Mouse (Mus musculus): ENCODE results near the gene Fut1. TPM values are rescaled to one million over a fixed set of nuclear protein-coding genes. Genes with fewer than 3 reads are reported as not detected.
"Not testable (repeated sequence)": the region's sequence is repeated elsewhere in the genome, so short reads cannot be mapped to it uniquely, and the experiment has no call there.

Fut1 gene
- polyA plus RNA-seq, 1 experiment from 2014 or later = 0.61 TPM

DNA sequence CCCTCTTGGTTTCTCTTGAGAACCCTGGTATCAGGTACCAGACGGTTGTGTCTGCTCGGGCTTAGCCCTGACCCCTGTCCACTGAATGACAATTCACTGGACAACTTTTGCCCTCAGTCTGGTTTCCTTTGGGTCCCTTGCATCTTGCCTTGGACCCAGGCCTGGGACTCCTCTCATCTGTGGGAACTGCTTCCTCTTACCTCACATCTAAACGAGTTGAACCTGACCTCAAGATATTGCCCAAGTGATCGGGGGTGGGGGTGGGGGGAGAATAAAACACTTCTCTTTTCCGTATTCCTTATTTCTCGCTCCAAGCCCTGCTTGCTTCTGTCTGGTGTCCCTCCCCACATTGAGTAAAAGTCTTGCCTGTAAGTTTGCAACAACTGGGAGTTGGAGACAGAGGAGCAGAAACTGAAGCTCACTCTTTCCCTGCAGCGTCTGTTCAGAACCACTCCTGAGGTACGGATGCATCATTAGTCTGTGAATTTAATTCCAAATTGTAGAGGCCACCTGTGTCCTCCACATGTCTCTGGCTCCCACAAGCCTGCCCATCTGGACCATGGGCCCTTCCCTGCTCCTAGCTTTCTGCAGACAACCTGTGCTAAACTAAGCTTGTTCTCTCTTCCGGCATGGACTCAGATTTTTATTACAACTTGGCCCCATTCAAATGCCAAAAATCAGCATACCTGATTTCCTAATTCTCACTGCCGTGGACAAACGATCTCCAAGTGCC lies 43.8 kb downstream of the Fut1 start:
- H3K4me2 ChIP-seq (replicated peaks) = no peak overlapping the region
- H3K4me1 ChIP-seq = peaks cover 20% of the 10 kb centered on the region
- H3K9me3 ChIP-seq = peaks cover 3% of the 10 kb centered on the region; the same call in 1 of the 2 replicates
- ATAC-seq (ENCODE audit: insufficient number of reproducible peaks, insufficient read depth, low FRiP score, low TSS enrichment) = no peak
- no peak overlapping the region for H3K9ac ChIP-seq
- H3K36me3 ChIP-seq = no peaks in the 10 kb centered on the region
- H3K27ac ChIP-seq = no peak overlapping the region
- H3K27me3 ChIP-seq = no peaks in the 10 kb centered on the region
- 85% methylated on average over 11 of the region's 11 CpGs for WGBS
- no peak overlapping the region for H3K4me3 ChIP-seq

DNA sequence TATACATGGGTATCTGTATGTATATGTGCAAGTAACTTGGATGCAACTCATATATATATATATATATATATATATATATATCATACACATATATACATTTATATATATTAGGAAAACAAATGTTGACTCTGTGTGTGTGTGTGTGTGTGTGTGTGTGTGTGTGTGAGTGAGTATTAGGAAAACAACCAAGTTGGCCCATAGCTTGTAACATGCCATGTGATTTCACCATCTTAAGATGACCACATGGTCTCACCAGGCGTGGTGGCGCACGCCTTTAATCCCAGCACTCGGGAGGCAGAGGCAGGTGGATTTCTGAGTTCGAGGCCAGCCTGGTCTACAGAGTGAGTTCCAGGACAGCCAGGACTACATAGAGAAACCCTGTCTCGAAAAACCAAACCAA lies 44.6 kb downstream of the Fut1 start:
- not testable (repeated sequence) for ATAC-seq (ENCODE audit: insufficient number of reproducible peaks, insufficient read depth, low FRiP score, low TSS enrichment); H3K4me2 ChIP-seq (replicated peaks); H3K9ac ChIP-seq; H3K27ac ChIP-seq; H3K4me3 ChIP-seq; H3K36me3 ChIP-seq; H3K9me3 ChIP-seq; H3K27me3 ChIP-seq
- H3K4me1 ChIP-seq = peaks cover 13% of the 10 kb centered on the region
- 91% methylated on average over 6 of the region's 6 CpGs for WGBS

DNA sequence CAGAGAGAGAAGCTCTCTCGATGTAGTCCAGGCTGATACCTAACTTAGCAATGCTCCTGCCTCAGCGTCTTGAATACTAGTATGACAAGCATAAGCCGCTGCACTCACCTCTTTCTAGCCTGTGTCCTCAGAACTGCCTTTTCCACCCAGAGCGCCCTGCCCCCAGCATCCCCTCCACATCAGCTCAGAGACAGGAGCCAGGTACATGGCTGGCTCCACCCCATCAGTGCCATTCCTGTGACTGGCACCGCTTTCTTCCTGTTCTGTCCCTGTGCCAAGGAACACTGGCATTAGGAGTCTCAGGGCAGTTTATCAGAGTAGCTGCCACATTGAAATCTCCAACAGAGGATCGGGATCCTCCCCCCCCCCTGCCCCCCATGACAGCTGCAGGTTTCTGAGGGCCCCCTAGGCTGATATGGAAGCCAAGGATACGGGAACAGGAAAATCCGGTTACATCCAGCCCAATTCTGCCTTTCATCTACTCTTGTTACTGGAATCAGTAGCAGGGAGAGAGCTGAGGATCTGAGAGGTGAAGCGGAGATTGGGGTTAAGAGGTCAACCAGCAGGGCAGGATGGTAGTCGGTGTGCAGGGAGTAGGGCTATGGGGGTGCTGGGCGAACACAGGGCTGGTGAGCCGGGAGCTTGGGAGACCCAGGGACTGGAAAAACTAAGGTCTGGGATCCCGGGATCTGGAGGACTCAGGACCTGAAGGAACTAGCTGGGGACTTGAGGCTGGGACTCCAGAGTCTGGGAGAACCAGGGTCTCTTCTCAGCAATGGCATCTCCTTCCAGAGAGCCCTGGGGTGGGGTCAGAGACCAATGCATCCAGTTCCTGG lies 48.4 kb downstream of the Fut1 start:
- Histone ChIP-seq H3K9ac (no peak overlapping the region), H3K4me3 (no peak overlapping the region), H3K4me2 (replicated peaks) (no peak overlapping the region), H3K4me1 (peaks cover 13% of the 10 kb centered on the region), H3K36me3 (no peaks in the 10 kb centered on the region), H3K9me3 (no peaks in the 10 kb centered on the region), H3K27ac (no peak overlapping the region), H3K27me3 (no peaks in the 10 kb centered on the region)
- 46% methylated on average over 13 of the region's 13 CpGs for WGBS
- ATAC-seq (ENCODE audit: insufficient number of reproducible peaks, insufficient read depth, low FRiP score, low TSS enrichment) = no peak

DNA sequence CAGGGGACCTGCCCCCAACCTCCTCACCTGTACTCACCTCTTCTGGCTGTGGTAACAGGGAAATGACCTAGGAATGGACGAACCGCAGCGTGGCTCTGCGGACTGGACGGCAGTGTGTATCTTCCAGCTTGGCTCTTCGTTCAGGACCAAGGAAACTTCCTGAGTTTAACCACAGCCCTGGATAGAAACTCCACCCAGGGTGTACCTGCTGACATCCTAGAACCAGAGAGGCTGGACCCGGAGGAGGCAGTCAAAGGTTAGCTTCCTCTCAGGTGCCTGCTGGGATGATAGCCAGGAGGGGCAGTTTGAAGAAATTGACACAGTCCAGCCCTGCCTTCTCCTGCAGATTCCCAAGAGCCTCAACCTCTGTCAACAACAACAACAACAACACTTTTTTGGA lies 49.1 kb downstream of the Fut1 start, which contains the start of gene Fut2:
Gene Fut2, minus strand, starts transcription at position 234 of the 400 bp plus-strand sequence.
- Histone ChIP-seq H3K4me2 (replicated peaks) (no peak within 1 kb of the TSS), H3K9ac (no peak within 1 kb of the TSS), H3K27me3 (no peaks in the 10 kb centered on the region), H3K9me3 (no peaks in the 10 kb centered on the region), H3K4me3 (no peak within 1 kb of the TSS), H3K36me3 (no peaks in the 10 kb centered on the region), H3K4me1 (peaks cover 13% of the 10 kb centered on the region), H3K27ac (no peak within 1 kb of the TSS)
- no peak for ATAC-seq (ENCODE audit: insufficient number of reproducible peaks, insufficient read depth, low FRiP score, low TSS enrichment)
- WGBS = 80% methylated on average over 7 of the region's 7 CpGs

DNA sequence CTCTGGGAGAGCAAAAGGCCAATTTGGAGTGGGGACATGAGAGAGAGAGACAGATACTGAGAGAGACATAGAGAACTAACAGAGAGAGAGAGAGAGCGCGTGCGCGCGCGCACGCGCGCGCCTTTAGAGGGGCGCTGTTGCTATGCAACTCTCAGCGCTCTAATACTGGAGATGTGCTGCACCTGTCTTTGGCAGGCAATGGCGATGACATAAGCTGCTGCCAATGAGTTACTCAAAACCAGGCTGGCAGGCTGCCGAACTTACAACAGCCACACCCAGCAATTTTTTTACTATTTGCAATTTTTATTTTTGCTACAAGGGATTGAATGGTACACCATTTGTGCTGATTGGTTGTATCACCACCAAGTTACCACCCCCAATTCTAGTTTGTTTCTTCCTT lies 50.7 kb downstream of the Fut1 start:
- Histone ChIP-seq H3K4me3 (no peak overlapping the region), H3K36me3 (no peaks in the 10 kb centered on the region), H3K4me1 (peaks cover 13% of the 10 kb centered on the region), H3K27me3 (no peaks in the 10 kb centered on the region), H3K4me2 (replicated peaks) (no peak overlapping the region), H3K27ac (no peak overlapping the region), H3K9me3 (no peaks in the 10 kb centered on the region), H3K9ac (no peak overlapping the region)
- WGBS = 67% methylated on average over 14 of the region's 14 CpGs
- ATAC-seq (ENCODE audit: insufficient number of reproducible peaks, insufficient read depth, low FRiP score, low TSS enrichment) = no peak

DNA sequence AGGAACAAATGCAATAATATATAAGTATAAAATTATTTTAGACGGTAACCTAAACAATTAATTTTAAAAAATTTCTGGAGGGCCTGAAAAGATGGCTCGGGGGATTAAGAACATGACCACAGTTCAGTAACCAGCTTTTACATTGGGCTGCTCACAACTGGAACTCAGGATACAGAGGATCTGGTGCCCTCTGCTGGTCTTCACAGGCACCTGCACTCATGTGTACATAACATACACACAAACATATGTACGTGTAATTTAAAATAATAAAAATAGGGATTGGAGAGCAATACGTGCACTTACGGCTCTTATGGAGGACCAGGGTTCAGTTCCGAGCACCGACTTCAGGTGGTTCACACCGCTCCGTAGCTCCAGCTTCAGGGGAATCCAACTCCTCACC lies 51.8 kb downstream of the Fut1 start:
- H3K4me3 ChIP-seq = no peak overlapping the region
- ATAC-seq (ENCODE audit: insufficient number of reproducible peaks, insufficient read depth, low FRiP score, low TSS enrichment) = no peak
- no peak overlapping the region for H3K27ac ChIP-seq
- no peak overlapping the region for H3K4me2 ChIP-seq (replicated peaks)
- H3K4me1 ChIP-seq = peaks cover 13% of the 10 kb centered on the region
- H3K9ac ChIP-seq = no peak overlapping the region
- no peaks in the 10 kb centered on the region for H3K9me3 ChIP-seq
- no peaks in the 10 kb centered on the region for H3K27me3 ChIP-seq
- 97% methylated on average over 9 of the region's 9 CpGs for WGBS
- no peaks in the 10 kb centered on the region for H3K36me3 ChIP-seq

Other genes with a start within 250 kb of the Fut1 start
- gene Lin7b, start 246.7 kb upstream of the Fut1 start, polyA plus RNA-seq (2016; fragmentation: Nextera tagmentation; extraction: Ambion mirVana) = 1.2 and 1.9 TPM in 2 replicates
- 323 and 338 TPM in 2 replicates for gene Snrnp70, start 221.5 kb upstream of the Fut1 start, polyA plus RNA-seq (2016; fragmentation: Nextera tagmentation; extraction: Ambion mirVana)
- gene Kcna7, start 211.6 kb upstream of the Fut1 start, polyA plus RNA-seq (2016; fragmentation: Nextera tagmentation; extraction: Ambion mirVana) = 0.10 TPM in 1 of 2 replicates, not detected in the other
- 5.2 and 5.6 TPM in 2 replicates for gene Ntf5, start 203.6 kb upstream of the Fut1 start, polyA plus RNA-seq (2016; fragmentation: Nextera tagmentation; extraction: Ambion mirVana)
- gene Lhb, start 196.5 kb upstream of the Fut1 start, polyA plus RNA-seq (2016; fragmentation: Nextera tagmentation; extraction: Ambion mirVana) = 0.33 and 0.71 TPM in 2 replicates
- 43.2 and 45.4 TPM in 2 replicates for gene Gys1, start 182.4 kb upstream of the Fut1 start, polyA plus RNA-seq (2016; fragmentation: Nextera tagmentation; extraction: Ambion mirVana)
- 149 and 151 TPM in 2 replicates for gene Ruvbl2, start 179.2 kb upstream of the Fut1 start, polyA plus RNA-seq (2016; fragmentation: Nextera tagmentation; extraction: Ambion mirVana)
- gene Ftl1, start 157.4 kb upstream of the Fut1 start, polyA plus RNA-seq (2016; fragmentation: Nextera tagmentation; extraction: Ambion mirVana) = 5,211 and 5,392 TPM in 2 replicates
- gene Bax, start 150.4 kb upstream of the Fut1 start, polyA plus RNA-seq (2016; fragmentation: Nextera tagmentation; extraction: Ambion mirVana) = 220 and 224 TPM in 2 replicates
- 0.92 and 1.2 TPM in 2 replicates for gene Tulp2, start 135.4 kb upstream of the Fut1 start, polyA plus RNA-seq (2016; fragmentation: Nextera tagmentation; extraction: Ambion mirVana)
- gene Gm45808, start 130.5 kb upstream of the Fut1 start, polyA plus RNA-seq (2016; fragmentation: Nextera tagmentation; extraction: Ambion mirVana) = not detected in 2 replicates
- 3.0 and 3.7 TPM in 2 replicates for gene Dhdh, start 128.5 kb upstream of the Fut1 start, polyA plus RNA-seq (2016; fragmentation: Nextera tagmentation; extraction: Ambion mirVana)
- 161 and 172 TPM in 2 replicates for gene Nucb1, start 106.9 kb upstream of the Fut1 start, polyA plus RNA-seq (2016; fragmentation: Nextera tagmentation; extraction: Ambion mirVana)
- 24.1 and 25.6 TPM in 2 replicates for gene Ppp1r15a, start 91.0 kb upstream of the Fut1 start, polyA plus RNA-seq (2016; fragmentation: Nextera tagmentation; extraction: Ambion mirVana)
- gene Plekha4, start 91.0 kb upstream of the Fut1 start, polyA plus RNA-seq (2016; fragmentation: Nextera tagmentation; extraction: Ambion mirVana) = 3.0 and 3.2 TPM in 2 replicates
- 0.56 and 1.5 TPM in 2 replicates for gene Hsd17b14, start 62.4 kb upstream of the Fut1 start, polyA plus RNA-seq (2016; fragmentation: Nextera tagmentation; extraction: Ambion mirVana)
- 49.9 and 59.3 TPM in 2 replicates for gene Bcat2, start 47.1 kb upstream of the Fut1 start, polyA plus RNA-seq (2016; fragmentation: Nextera tagmentation; extraction: Ambion mirVana)
- gene Fgf21, start 1.8 kb upstream of the Fut1 start, polyA plus RNA-seq (2016; fragmentation: Nextera tagmentation; extraction: Ambion mirVana) = 0.17 TPM in 1 of 2 replicates, not detected in the other
- 0.10 and 0.23 TPM in 2 replicates for gene Izumo1, start 4.5 kb downstream of the Fut1 start, polyA plus RNA-seq (2016; fragmentation: Nextera tagmentation; extraction: Ambion mirVana)
- 16.4 and 16.8 TPM in 2 replicates for gene Rasip1, start 10.2 kb downstream of the Fut1 start, polyA plus RNA-seq (2016; fragmentation: Nextera tagmentation; extraction: Ambion mirVana)
- 4.0 and 5.4 TPM in 2 replicates for gene Mamstr, start 22.7 kb downstream of the Fut1 start, polyA plus RNA-seq (2016; fragmentation: Nextera tagmentation; extraction: Ambion mirVana)
- gene Fut2, start 49.1 kb downstream of the Fut1 start, polyA plus RNA-seq (2016; fragmentation: Nextera tagmentation; extraction: Ambion mirVana) = 0.27 and 0.51 TPM in 2 replicates
- gene Ntn5, start 66.7 kb downstream of the Fut1 start, polyA plus RNA-seq (2016; fragmentation: Nextera tagmentation; extraction: Ambion mirVana) = 0.67 and 0.73 TPM in 2 replicates
- gene Sec1, start 77.1 kb downstream of the Fut1 start, polyA plus RNA-seq (2016; fragmentation: Nextera tagmentation; extraction: Ambion mirVana) = 2.9 and 3.1 TPM in 2 replicates
- 11.5 and 14.1 TPM in 2 replicates for gene Car11, start 82.6 kb downstream of the Fut1 start, polyA plus RNA-seq (2016; fragmentation: Nextera tagmentation; extraction: Ambion mirVana)
- gene Dbp, start 87.8 kb downstream of the Fut1 start, polyA plus RNA-seq (2016; fragmentation: Nextera tagmentation; extraction: Ambion mirVana) = 6.9 and 11.5 TPM in 2 replicates
- gene Rpl18, start 98.2 kb downstream of the Fut1 start, polyA plus RNA-seq (2016; fragmentation: Nextera tagmentation; extraction: Ambion mirVana) = 926 and 973 TPM in 2 replicates
- gene Sphk2, start 100.7 kb downstream of the Fut1 start, polyA plus RNA-seq (2016; fragmentation: Nextera tagmentation; extraction: Ambion mirVana) = 34.7 and 35.3 TPM in 2 replicates
- 1.3 TPM in 2 replicates for gene Fam83e, start 103.9 kb downstream of the Fut1 start, polyA plus RNA-seq (2016; fragmentation: Nextera tagmentation; extraction: Ambion mirVana)
- gene Spaca4, start 108.5 kb downstream of the Fut1 start, polyA plus RNA-seq (2016; fragmentation: Nextera tagmentation; extraction: Ambion mirVana) = not detected in 2 replicates
- 3.3 and 5.2 TPM in 2 replicates for gene Lmtk3, start 166.4 kb downstream of the Fut1 start, polyA plus RNA-seq (2016; fragmentation: Nextera tagmentation; extraction: Ambion mirVana)
- 1.6 and 2.5 TPM in 2 replicates for gene Sult2b1, start 167.4 kb downstream of the Fut1 start, polyA plus RNA-seq (2016; fragmentation: Nextera tagmentation; extraction: Ambion mirVana)
- 173 and 176 TPM in 2 replicates for gene Cyth2, start 197.3 kb downstream of the Fut1 start, polyA plus RNA-seq (2016; fragmentation: Nextera tagmentation; extraction: Ambion mirVana)
- gene Kcnj14, start 207.5 kb downstream of the Fut1 start, polyA plus RNA-seq (2016; fragmentation: Nextera tagmentation; extraction: Ambion mirVana) = 2.4 and 2.5 TPM in 2 replicates
- gene Grwd1, start 213.7 kb downstream of the Fut1 start, polyA plus RNA-seq (2016; fragmentation: Nextera tagmentation; extraction: Ambion mirVana) = 75.6 and 76.3 TPM in 2 replicates

All from embryonic facial prominence, embryonic 12.5 days (tissue).